Mouse (Mus musculus) c-Kit-positive CD71-positive TER-119-positive erythroid progenitor cells, embryonic 14.5 days (primary cell): ENCODE measurements around the gene Pdhx.

Experiments
- DNase-seq: peaks from one replicate; pipeline ENCODE4 v3.0.0-alpha.2; 2013; ENCODE audit warnings: low spot score

Pdhx gene

DNA sequence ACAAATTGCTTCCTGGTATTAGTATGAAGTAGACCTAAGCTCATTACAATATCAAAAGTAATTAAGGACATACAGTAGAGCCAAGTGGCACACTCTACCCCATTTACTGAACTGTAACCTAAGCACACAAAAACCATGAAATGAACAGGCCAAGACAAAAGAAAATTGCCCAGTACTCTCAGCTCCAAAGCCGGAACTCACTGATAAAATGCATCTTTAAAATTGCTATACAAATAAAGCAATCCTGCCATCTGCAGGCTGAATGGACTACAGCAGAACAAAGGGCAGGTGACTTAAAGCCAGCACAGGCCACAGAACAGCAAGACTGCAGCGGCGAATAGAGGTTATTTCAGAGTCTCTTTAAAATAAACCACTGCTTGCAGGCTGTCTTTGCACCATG is 10.4 kb downstream of the Pdhx start:
- DNase-seq = peak; percentile 45

DNA sequence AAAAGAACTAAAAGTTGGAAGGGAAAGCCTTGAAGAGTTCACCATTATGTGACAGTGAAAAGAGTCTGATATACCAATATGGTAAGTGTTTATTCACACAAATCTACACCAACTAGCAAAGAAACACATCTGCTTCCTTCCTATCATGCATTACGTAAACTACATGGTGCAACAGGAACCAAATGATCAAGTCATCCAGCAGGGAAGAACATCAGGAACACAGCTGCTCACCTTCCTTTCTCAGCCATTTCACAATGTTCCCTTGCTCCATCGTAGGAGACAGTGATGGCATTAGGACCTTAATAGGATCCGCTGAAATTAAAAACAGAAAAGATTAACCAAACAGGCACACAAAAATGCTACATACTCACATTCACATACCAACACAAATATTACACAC is 15.0 kb downstream of the Pdhx start:
- DNase-seq = no peak

DNA sequence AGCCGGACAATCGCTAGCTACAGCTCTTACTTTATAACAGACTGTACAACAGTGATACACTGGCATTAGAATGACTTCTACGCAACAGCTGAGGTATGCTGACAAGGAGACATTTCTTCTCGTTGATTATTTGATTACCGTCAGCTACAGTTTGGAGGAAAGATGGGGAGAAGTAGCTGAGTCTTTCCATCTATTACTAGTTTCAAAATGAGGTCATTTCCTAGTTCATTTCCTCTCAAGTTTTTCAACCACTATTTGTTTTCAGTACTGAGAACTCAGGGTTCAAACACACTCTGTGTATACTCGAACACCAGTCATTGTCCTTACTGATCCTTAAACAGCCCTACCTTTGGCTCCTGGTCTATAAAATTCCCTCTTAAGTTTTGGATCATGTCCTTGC is 17.5 kb downstream of the Pdhx start:
- DNase-seq = no peak

DNA sequence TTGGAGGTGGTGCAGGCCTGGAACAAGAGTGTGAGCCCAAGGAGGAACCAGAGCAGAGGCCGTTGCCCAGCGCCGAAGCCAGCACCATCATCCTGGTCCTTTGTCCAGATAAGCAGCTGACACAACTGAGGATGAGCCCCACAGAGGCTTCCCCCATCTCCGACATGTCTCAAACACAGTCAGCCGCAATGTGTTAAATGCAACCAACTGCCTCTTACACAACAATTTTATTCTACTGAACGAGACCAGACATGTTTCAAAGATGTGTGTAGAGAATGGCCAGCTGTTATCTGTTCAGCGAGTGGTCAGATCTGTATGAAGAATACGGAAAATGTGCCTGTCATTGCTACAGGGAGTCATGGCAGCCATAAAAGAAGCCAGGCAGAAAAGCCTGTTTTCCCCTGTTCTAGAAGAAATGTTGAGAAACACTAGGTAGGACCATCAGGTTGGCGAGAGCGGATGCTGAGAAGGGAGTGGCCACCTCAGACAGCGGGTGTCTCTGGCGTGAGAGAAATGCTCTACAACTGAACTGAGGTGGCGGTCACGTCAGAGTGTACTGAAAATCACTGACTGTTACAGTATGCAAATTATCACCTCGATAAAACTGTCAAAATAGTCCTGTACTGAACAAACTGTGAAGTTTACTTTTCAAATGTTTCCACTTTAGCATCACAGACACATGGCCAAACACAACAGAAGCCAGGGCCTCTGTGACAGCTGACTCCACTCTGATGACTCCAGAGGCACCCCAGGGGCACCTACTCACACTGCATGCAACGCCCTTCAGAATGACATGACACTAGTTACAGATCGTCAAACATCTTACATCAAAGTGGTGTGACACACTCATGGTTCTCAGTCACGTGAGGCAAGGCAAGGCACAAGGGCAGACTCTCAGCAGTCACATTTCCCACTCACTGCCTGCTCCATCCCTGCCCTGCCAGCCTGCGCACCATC is 21.1 kb downstream of the Pdhx start:
- no peak for DNase-seq

DNA sequence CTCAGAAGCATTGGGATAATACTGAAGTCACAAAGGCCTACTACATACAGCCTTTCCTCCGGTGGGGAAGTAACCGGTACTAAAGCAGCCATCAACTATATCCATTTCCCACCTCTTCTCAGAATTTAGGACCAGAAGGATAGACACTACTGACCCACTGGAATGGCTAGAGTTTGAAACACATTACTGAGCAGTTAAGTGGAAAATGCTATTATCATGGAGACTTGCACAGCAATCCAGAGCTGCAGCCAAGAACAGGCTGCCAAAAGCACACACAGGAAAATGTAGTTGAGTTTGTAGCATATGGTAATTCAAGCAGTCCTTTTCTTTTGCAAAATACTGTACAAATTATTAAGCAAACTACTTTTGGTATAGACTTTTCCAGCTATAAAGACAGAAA is 28.0 kb downstream of the Pdhx start:
- DNase-seq = no peak

DNA sequence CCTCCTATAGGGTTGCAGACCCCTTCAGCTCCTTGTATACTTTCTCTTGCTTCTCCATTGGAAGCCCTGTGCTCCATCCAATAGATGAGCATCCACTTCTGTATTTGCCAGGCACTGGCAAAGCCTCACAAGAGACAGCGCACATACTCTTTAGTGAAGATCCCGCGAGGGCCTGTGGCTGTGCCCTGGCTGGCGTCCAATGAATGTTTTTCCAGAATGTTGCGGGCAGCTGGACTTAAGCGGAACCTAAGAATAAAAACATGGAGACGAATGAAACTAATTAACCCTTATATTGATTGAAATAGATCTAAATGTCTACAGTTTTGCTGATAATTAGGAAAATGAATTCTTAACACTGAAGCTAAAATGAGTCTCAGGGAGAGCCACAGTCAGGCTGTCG is 32.4 kb downstream of the Pdhx start:
- DNase-seq = no peak

DNA sequence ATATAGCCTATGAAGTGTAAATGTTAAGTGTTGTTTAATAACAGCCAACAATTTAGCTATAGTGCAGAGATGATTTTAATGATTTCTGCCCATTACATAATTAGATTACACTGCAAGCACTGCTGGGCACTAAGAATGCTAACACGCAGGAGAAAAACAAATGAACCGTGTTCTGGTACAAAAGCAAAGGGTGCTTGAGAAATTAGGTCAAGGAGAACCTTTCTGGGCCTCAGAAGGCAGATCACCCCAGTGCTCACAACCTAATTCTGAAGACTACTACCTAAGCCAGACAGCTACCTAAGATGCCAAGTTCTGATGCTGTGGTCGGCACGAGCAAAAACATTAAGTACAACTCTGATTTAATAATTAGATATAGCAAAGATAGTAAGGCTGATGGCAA is 35.5 kb downstream of the Pdhx start:
- DNase-seq = no peak

DNA sequence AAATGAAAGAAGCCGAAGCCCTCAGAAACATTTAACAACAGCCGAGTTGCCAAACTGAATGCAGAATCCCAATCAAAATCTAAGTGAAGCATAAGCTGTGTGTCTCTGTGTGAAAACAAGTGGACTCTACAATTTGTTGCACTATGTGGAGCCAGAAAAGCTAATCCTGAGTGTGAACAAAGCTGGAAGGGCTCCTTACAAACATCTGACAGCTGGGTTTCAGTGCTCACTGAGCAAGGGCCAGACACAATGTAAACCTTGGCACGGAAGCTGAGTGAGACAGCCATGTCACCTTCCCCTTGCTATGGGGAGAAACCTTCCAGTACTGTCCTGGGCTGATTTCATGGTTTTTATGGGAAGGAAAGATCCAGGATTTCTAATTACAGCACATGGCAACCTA is 50.6 kb downstream of the Pdhx start:
- no peak for DNase-seq

DNA sequence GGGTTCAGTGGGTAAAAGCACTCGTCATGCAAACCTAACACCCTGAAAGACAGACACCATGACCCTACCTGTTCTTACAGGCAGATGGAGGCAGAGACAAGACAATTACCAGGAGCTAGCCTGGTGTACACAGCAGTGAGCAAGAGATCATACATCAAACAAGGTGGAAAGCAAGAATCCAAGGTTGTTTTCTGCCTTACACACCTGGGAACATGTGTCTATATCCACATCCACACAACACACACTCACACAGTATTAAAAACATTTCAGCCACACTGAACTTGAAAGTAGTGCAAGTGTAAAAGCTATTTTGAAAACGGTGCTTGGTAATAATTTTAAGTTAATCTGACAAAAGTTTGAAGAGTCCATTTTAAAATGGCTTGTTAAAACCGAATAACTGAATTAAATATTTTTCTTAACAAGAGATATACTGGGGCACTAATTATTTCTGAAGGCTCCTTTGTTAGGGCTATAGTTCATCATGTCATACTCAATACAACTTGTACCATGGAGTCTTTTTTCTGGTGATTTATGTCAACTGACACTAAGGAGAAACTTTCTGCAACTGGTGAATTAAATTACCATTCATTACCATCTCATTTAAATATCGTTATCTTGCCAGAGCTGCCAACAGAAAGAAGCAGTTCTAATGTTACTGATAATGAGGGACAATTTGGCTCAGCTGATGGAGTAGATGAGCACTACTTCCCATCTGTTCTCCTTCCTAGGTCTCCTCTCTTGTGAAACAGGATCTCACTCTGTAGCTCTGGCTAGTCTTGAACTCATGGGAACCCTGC is 52.9 kb downstream of the Pdhx start:
- DNase-seq = no peak

DNA sequence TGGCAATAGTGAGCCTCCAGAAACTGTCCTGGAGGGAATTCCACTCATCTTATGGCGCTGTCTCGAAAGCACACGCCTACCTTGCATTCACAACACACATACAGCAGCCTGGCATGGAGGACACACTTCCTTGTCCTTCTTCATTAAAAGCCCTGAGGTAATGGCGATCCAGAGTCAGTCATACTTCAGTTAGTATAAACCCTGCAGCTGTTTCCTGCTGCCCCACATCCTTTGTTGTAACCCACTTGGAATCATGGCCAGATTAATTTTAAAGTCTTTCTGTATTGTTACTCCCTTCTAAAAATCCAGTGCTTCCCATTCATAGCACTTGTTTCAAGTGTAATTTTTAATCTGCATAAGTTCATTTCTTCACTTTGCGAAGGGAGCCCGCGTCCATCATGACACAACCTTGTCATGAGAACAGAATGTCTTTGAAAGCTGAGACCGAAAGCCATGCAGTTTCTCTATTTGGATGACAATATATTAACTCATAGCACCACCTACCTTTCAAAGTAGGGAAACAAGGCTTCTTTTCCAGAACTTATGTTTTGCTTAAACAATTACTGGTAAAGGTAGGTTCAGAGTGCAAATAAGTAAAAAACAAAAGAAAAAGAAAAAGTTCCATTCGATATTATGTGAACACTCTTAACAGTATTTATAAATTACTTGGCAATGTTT is 54.4 kb downstream of the Pdhx start:
- DNase-seq = no peak

DNA sequence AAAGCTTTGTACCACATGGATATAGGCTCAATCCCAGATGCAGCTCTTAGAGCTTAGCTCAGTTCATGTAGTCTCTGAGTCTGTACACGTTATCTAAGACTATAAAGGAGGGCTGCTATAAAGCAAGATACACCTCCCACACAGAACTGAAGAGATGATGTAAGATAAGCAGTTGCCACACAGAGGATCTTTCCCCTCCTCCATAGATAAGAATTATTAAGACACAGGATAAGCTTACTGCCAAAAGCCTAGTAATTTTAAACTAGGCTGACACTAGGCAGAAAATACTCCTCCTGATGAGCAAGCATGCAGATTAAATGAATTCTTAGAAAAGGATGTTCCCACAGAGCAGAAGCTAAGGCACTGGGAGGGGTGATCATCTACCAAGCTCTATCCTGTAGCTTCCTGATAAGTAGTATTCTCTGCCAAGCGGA is 55.9 kb downstream of the Pdhx start:
- DNase-seq = peak; percentile 62

DNA sequence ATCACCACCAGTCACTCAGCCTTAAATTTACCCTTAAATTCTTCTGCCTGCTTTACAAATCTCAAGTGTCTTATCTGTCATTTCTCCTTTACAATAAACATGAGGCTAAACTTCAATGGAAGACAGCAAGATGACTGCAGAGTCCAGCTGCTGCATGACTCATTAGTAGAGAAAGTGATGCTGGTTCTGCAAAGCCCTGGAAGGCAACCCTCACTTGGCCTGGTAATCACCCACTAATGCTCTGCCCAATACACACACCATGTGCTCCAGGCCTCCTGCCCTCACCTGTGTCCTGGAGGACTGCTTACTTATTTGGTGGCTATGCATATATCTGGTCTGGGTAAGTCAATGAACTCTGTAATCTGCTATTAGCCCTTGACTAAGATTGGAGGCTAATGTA is 57.2 kb downstream of the Pdhx start:
- no peak for DNase-seq

DNA sequence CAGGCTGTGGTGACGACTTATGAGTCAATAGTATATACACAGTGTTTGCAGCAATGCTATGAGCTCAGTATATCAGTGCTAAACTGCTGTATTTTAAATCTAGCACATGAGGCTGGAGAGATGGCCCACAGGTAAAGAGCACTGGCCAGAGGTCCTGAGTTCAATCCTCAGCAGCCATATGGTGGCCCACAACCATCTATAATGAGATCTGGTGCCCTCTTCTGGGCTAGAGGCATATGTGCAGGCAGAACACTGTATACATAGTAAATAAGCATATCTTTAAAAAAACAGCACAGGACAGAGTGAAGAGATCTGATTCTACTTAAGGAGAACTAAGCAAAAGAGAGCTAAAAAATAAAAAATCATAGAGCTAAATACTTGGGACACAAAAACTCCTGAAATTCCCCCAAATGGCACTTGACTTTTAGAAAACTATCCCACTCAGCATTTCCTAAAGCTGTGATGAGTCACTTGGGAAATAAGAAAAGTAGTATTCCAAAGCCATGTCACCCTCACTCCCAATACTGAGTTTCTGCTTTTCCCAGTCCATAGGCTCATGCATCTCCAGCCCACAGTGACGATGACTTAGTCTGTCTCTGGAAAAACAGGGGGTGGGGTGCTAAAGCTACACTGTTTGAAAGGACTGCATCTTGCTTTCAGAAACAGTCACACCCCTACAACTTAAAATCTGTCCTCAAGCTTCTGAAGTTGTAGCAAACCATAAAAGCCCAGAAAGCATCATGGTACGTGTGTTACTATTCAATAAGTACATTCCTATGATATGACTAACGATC is 60.3 kb downstream of the Pdhx start:
- no peak for DNase-seq

DNA sequence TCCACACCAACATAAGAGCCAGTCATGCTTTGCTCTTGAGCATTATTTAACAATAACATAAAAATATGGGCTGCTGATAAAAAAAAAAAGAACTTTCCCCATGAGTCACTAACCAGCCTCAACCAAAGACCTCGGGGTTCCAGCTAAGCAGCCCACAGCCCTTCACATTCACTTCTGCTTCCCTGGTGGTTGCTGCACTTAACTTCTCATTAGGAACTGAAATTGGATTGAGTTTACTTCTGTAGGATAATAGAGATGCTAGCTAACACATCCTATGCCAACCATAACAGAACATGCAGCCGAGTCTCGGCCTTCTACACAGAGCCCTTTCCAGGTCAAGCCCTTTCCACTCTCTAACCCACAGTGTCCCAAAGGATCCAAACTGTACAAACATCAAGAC is 65.1 kb downstream of the Pdhx start:
- no peak for DNase-seq

DNA sequence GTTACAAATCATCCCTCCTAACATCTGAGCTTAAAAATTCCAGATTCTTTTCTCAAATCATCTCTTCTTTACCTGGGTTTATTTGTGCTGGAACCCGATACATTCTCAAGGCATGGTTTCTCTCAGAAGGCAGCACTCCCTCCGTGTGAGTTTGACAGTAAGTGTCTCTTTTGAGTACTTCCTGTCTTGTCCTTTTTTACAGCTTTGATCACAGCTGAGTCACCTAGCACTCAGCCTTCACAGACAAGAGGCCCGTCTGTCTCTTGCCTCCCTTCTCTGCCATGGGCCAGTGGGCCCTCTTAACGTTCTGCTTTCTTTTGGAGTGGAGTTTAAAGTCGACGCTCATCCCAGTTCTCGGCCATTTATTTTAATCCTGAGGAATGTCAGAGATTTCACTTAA is 68.7 kb downstream of the Pdhx start:
- no peak for DNase-seq

DNA sequence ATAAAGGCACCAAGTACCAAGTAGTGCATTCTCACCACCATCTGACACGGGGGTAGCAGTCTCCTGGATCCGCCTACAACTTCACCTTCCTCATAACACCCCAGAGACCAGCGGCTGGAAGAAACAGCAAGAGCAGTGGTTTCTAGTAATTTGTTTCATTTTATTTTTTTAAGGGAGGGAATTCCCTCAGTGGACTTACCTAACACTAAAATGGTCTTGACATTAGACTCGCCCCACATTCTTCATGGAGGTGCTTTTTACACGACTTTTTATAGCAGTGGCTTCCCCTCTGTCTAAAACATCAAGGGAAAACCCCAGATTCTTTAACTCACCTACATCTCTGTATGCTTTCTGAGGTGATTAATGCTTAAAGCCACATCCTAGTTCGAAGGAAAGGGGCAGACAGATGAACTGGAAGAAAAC is 74.1 kb downstream of the Pdhx start:
- DNase-seq = no peak

DNA sequence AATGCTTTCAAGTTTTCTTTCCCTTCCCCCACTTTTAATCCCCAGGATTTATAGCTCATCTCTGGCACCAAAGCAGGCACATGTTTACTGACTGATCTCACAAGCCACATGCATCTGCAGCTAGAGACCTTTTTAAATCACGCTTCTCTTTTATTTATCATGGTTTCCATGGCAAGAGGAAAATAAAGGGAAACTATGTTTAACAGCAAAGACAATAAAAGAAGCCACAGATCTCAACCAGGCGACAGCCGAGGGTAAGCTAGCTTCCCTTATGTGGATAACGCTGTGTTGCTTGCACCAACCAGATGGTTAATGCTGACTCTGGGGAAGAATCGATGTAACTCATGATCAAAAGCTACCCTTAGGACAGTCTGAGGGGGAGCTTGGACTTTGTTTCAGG is 75.0 kb downstream of the Pdhx start:
- DNase-seq = no peak

DNA sequence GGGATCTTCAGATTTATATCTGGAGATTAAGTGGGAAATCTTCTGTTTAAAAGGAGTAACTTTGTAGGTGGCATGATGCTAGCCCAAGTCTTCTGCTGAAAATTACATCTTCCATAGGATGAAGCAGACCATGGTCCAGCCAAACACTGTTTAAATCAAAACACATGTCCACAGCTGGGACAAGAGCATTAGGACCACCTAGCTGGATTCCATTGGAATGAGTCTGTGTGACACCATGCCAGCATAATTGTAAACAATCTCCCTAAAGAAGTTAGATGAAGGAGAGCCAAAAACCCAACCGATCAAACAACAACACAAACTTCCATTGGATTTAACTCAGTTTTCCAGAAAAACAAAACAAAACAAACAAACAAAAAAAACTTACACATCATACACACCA is 75.4 kb downstream of the Pdhx start:
- DNase-seq = no peak

DNA sequence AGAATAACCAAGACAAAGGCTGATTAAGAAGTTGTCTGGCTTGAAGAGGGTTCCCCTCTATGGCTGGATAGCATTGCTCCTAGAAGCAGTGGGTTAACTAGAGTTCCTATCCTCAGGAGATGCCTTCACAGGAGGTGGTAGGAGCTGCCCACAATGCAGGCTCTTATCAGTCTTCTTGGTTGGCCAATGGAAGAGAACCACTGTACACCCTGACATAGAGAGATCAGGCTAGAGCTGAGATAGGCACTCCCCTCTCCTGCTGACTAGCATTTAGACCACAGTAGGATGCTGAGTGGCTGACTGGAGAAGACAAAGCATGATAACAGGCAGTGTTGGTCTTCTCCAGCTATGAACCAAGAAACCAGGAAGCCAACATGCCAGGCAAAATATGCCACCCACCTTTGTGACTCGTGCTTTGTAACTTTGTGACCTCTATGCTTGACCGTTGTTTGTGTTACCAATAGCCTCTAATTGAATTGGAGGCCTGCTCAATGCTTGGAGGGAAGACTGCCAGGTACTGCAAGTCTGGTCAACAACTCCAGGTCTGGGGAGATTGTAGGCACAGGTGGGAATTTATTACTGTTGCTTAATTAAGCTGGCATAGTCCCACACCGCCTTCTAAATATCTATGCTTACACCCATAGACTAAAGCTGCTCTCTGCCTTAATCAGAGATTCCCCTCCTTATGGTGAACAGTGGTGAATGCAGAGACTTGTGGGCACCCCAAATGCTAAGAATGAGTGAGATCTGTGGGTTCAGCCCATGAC is 79.3 kb downstream of the Pdhx start:
- no peak for DNase-seq

DNA sequence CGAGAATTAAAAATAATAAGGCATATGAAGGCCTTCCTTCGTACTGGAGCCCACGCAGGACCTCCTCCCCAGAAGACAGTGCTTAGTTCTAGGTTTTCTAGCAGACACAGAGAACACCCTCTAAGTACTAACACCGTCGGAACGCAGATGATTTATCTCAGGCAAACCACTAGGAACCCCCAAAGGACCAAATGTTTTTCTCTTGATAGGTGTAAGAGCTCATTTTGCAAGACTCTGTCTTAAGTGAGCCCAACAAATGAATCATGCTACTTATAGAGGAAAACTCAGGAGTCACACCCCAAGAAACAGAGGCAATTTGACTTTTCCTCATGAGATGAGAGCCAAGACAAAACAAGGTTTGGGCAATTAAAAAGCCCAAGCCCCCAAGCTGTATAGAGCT is 80.9 kb downstream of the Pdhx start:
- no peak for DNase-seq

DNA sequence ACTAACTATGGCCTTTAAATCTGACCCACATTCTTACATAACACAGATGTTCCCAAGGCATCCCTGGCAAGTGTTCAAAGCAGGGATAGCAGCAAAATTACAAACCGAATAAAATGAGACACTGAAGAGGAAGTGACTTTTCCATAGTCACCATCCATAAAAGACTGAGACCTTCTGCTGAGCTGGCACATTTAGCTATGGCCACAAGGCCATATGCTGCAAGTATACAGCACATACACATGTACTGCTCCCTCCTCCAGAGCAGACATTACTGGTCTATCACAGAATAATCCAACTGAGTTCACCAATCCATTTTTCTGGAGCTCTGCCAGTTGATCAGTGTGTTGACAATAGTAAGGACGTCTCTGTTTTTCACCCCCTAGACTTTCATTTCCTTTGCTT is 83.0 kb downstream of the Pdhx start:
- DNase-seq = no peak
